ENCODE assay signal across 8 mouse cellular contexts in the genomic region with DNA sequence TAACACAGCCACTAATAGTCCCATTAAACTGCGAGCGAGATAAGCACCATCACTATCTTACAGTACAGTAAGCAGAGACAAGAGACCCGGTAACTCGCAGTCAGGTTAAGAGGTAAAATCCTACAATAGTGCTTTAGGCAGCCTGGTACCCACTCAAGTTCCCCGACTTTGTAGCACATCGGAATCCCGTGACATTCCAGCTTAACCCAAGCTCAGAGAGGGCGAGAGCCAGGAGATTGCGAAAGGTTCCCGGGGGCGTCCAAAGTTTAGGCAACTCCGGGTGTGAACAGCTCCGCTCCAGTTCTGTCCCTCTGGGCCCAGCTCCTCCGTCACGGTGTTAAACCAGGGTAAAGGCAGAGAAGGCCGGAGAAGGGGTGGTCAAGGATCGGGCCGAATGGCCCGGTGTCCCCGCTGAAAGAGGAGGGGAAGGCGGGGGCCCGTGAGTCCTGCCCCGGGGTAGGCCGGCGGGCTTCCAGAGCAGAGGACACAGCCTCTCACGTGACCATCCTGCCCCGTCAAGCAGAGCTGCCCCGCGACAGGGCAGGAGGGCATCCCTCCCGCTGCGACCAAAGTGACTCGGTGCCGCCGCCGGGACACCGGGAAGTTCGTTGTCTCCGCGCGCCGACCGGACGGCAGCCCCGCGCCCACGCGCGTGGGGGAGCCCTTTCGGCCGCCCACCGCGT. TPM values are rescaled to one million over a fixed set of nuclear protein-coding genes. Genes with fewer than 3 reads are reported as not detected.
A peak's percentile ranks its signal among the peaks of the same experiment; 100 is the strongest.
DNase-seq lines count a peak whose midpoint lies in the region; ATAC-seq lines count a peak whose summit lies in the region.

No protein-coding gene starts in this region.

- no peaks in the 10 kb centered on the region for H3K27me3 ChIP-seq in embryonic facial prominence, embryonic 11.5 days (ENCODE audit: control insufficient read depth, insufficient read depth, low read length)
- H3K27me3 ChIP-seq in liver, embryonic 16.5 days (ENCODE audit: control insufficient read depth, insufficient read depth, low read depth, low read length) = no peaks in the 10 kb centered on the region
- no peaks in the 10 kb centered on the region for H3K27me3 ChIP-seq in neural tube, embryonic 13.5 days

- under 1% methylated on average over 49 of the region's 52 CpGs for WGBS in embryonic facial prominence, embryonic 11.5 days
- 0% methylated on average over 52 of the region's 52 CpGs for WGBS in liver, embryonic 16.5 days (ENCODE audit: insufficient replicate concordance)
- 0% methylated on average over 52 of the region's 52 CpGs for WGBS in neural tube, embryonic 13.5 days

- H3K9me3 ChIP-seq in embryonic facial prominence, embryonic 11.5 days (replicated peaks; ENCODE audit: control insufficient read depth, low read length) = no peaks in the 10 kb centered on the region
- H3K9me3 ChIP-seq in liver, embryonic 16.5 days (replicated peaks; ENCODE audit: control insufficient read depth, low read length) = no peaks in the 10 kb centered on the region
- H3K9me3 ChIP-seq in neural tube, embryonic 13.5 days = no peaks in the 10 kb centered on the region

- 0 out of 2 replicates have a peak, but pooled peaks cover 4% of the 10 kb centered on the region for H3K4me1 ChIP-seq in embryonic facial prominence, embryonic 11.5 days (ENCODE audit: control insufficient read depth, insufficient read depth, low read length)
- H3K4me1 ChIP-seq in liver, embryonic 16.5 days (ENCODE audit: control insufficient read depth, low read depth, low read length) = peaks cover 8% of the 10 kb centered on the region
- H3K4me1 ChIP-seq in neural tube, embryonic 13.5 days (replicated peaks) = peaks cover 31% of the 10 kb centered on the region

- ATAC-seq in embryonic facial prominence, embryonic 11.5 days (replicated peaks; ENCODE audit: insufficient number of reproducible peaks, low FRiP score, low TSS enrichment, low read depth) = peak; percentile 60; the same call in 1 of the 2 replicates
- peak; percentile 45 for ATAC-seq in granulocyte monocyte progenitor cell, adult 5-6 weeks (replicated peaks; ENCODE audit: poor library complexity, severe bottlenecking)
- peak; percentile 88 for ATAC-seq in liver, embryonic 16.5 days (ENCODE audit: low read depth)
- peak; percentile 74 for ATAC-seq in neural tube, embryonic 13.5 days (ENCODE audit: low read depth)

- H3K27ac ChIP-seq in embryonic facial prominence, embryonic 11.5 days (replicated peaks; ENCODE audit: low read depth, low read length) = no peak overlapping the region
- peak overlapping the region; percentile 81 for H3K27ac ChIP-seq in liver, embryonic 16.5 days (ENCODE audit: low read length)
- H3K27ac ChIP-seq in neural tube, embryonic 13.5 days (replicated peaks) = peak overlapping the region; percentile 78

- H3K9ac ChIP-seq in embryonic facial prominence, embryonic 11.5 days (replicated peaks; ENCODE audit: low read length) = peak overlapping the region; percentile 83
- H3K9ac ChIP-seq in liver, embryonic 16.5 days (ENCODE audit: low read depth, low read length) = peak overlapping the region; percentile 78
- peak overlapping the region; percentile 88 for H3K9ac ChIP-seq in neural tube, embryonic 13.5 days

- peak; percentile 2 to 36 for DNase-seq in CD8-positive naive resting alpha-beta T cell, adult 2 months (ENCODE audit: low read depth in 2 of 2, low spot score in 2 of 2)
- peak; percentile 91 for DNase-seq in adrenal gland, adult 2 months
- peak; percentile 58 for DNase-seq in embryonic facial prominence, embryonic 11.5 days (ENCODE audit: low spot score)
- peak; percentile 90 for DNase-seq in kidney, adult 11 months
- DNase-seq in urinary bladder, postnatal 14 days (ENCODE audit: low spot score) = peak; percentile 79

- H3K4me2 ChIP-seq in embryonic facial prominence, embryonic 11.5 days (ENCODE audit: low read depth, low read length) = peak overlapping the region; percentile 78
- peak overlapping the region; percentile 84 for H3K4me2 ChIP-seq in liver, embryonic 16.5 days (ENCODE audit: low read depth, low read length)
- H3K4me2 ChIP-seq in neural tube, embryonic 13.5 days = peak overlapping the region; percentile 87

- no peaks in the 10 kb centered on the region for H3K36me3 ChIP-seq in embryonic facial prominence, embryonic 11.5 days (replicated peaks; ENCODE audit: control insufficient read depth, insufficient read depth, low read depth, low read length)
- H3K36me3 ChIP-seq in liver, embryonic 16.5 days (ENCODE audit: control insufficient read depth, insufficient read depth) = no peaks in the 10 kb centered on the region
- peaks cover 6% of the 10 kb centered on the region; the same call in 1 of the 2 replicates for H3K36me3 ChIP-seq in neural tube, embryonic 13.5 days

- H3K4me3 ChIP-seq in embryonic facial prominence, embryonic 11.5 days (ENCODE audit: low read depth, low read length) = peak overlapping the region; percentile 89
- H3K4me3 ChIP-seq in liver, embryonic 16.5 days (ENCODE audit: low read depth, low read length) = peak overlapping the region; percentile 77
- peak overlapping the region; percentile 85 for H3K4me3 ChIP-seq in neural tube, embryonic 13.5 days

RNA-seq across cellular contexts. Expression of a gene that starts 0.6 kb away (rescaled TPM):
- 10 to 100 TPM; 58.5 to 61.9 TPM for total RNA-seq in adrenal gland, adult 2 months (2021)
- polyA plus RNA-seq in adrenal gland, adult 2 months (2012; rRNA removed) = 30.2 and 38.1 TPM in 2 replicates
- polyA plus RNA-seq in embryonic facial prominence, embryonic 11.5 days (2014; fragmentation: Nextera tagmentation; extraction: Ambion mirVana) = 76.0 and 78.4 TPM in 2 replicates
- total RNA-seq in granulocyte monocyte progenitor cell, adult 5-6 weeks (2014; fragmentation: Nextera tagmentation) = 96.7 and 119 TPM in 2 replicates
- 78.5 and 90.6 TPM in 2 replicates for total RNA-seq in granulocyte monocyte progenitor cell, adult 5-6 weeks (2017)
- 25.7 and 25.8 TPM in 2 replicates for polyA plus RNA-seq in liver, embryonic 16.5 days (2015; fragmentation: Nextera tagmentation; extraction: Ambion mirVana)
- 111 and 118 TPM in 2 replicates for polyA plus RNA-seq in neural tube, embryonic 13.5 days (2015; fragmentation: Nextera tagmentation; extraction: Ambion mirVana)

Comparison
In these comparisons a context has a peak if more than half of its experiments do, and no peak if none do; other contexts are left out.
1. DNase-seq: peak in every context shown above with its lines; median percentile 91 in adrenal gland, adult 2 months; 90 in kidney, adult 11 months; 79 in urinary bladder, postnatal 14 days; 58 in embryonic facial prominence, embryonic 11.5 days; 19 in CD8-positive naive resting alpha-beta T cell, adult 2 months.